Mouse (Mus musculus): Measurements from ENCODE around the gene Zfp229. TPM values are rescaled to one million over a fixed set of nuclear protein-coding genes. Genes with fewer than 3 reads are reported as not detected.
A peak's percentile ranks its signal among the peaks of the same experiment; 100 is the strongest.
"Not testable (repeated sequence)": the region's sequence is repeated elsewhere in the genome, so short reads cannot be mapped to it uniquely, and the experiment has no call there.

Gene Zfp229
- polyA plus RNA-seq (2015; fragmentation: Nextera tagmentation; extraction: Ambion mirVana) = 5.3 and 6.6 TPM in 2 replicates

DNA sequence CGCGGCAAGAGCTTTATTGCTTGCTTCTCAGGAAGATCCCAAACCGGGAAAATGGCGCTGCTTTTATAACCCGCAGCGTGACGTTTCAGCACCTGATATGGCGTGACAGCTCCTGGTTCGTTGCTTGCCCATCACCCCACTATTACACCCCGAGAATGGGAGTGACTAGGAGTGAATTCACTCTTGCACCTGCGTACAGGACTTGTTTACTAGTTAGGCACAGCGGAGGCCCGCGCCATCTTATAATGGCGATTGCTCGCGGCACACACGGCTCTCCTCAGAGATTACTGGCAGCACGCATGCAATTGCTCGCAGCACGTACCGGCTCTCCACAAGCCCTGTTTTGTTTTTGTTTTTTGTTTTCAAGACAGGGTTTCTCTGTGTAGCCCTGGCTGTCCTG lies at the start of gene Zfp229:
Gene Zfp229, plus strand, starts transcription at position 301 of the 400 bp plus-strand sequence.
- ATAC-seq (ENCODE audit: low read depth); H3K27me3 ChIP-seq (ENCODE audit: control insufficient read depth, insufficient read depth, low read depth, low read length): not testable (repeated sequence)
- WGBS = 95% methylated on average over 7 of the region's 22 CpGs

DNA sequence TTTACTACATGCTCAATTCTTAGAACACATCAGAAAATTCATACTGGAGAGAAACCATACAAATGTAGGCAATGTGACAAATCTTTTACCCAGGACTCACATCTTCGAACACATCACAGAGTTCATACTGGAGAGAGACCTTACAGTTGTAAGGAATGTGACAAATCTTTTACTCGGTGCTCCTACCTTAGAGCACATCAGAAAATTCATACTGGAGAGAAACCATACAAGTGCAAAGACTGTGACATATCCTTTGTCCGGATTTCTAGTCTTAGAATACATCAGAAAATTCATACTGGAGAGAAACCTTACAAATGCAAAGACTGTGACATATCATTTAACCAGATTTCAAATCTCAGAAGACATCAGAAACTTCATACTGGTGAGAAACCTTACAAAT lies 39.0 kb upstream of the Zfp229 start, which contains the start of gene Gm10226:
Gene Gm10226, plus strand, starts transcription at position 301 of the 400 bp plus-strand sequence.
- Histone ChIP-seq H3K27ac (ENCODE audit: low read length) (no peak within 1 kb of the TSS), H3K9me3 (ENCODE audit: control insufficient read depth, low read length) (no peaks in the 10 kb centered on the region), H3K4me3 (ENCODE audit: low read length) (no peak within 1 kb of the TSS), H3K36me3 (ENCODE audit: control insufficient read depth, insufficient read depth, low read length) (0 out of 2 replicates have a peak, but pooled peaks cover 4% of the 10 kb centered on the region), H3K9ac (ENCODE audit: low read length) (no peak within 1 kb of the TSS), H3K4me2 (ENCODE audit: low read depth, low read length) (no peak within 1 kb of the TSS), H3K27me3 (ENCODE audit: control insufficient read depth, insufficient read depth, low read depth, low read length) (no peaks in the 10 kb centered on the region), H3K4me1 (replicated peaks; ENCODE audit: control insufficient read depth, insufficient read depth, low read length) (no peaks in the 10 kb centered on the region)
- 85% methylated on average over 3 of the region's 3 CpGs for WGBS
- no peak for ATAC-seq (ENCODE audit: low read depth)

More for the DNA sequence above, at the start of gene Zfp229:
- H3K27ac ChIP-seq (ENCODE audit: low read length); H3K4me1 ChIP-seq (replicated peaks; ENCODE audit: control insufficient read depth, insufficient read depth, low read length); H3K4me2 ChIP-seq (ENCODE audit: low read depth, low read length); H3K9ac ChIP-seq (ENCODE audit: low read length); H3K9me3 ChIP-seq (ENCODE audit: control insufficient read depth, low read length); H3K36me3 ChIP-seq (ENCODE audit: control insufficient read depth, insufficient read depth, low read length); H3K4me3 ChIP-seq (ENCODE audit: low read length): not testable (repeated sequence)

DNA sequence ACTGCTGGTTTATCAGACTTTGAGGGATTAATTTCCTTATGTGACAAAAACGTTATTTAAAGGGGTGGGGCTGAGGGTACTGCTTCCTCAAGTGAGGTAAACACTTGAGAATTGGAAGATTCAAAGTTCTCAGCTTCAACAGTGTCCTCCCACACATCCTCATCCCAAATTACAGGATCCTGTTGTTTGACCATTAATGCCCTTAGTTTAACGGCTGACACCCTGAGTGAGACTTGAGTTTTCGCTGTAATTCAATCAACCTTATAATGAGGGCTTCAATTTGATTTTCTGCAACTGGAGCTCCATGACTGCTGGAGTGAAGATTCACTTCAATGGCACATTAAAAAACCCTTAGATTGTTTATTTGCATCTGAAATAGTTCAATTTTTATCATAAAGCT lies 37.3 kb upstream of the Zfp229 start:
- H3K9ac ChIP-seq (ENCODE audit: low read length) = no peak overlapping the region
- ATAC-seq (ENCODE audit: low read depth) = no peak
- H3K9me3 ChIP-seq (ENCODE audit: control insufficient read depth, low read length) = no peaks in the 10 kb centered on the region
- H3K4me2 ChIP-seq (ENCODE audit: low read depth, low read length) = no peak overlapping the region
- H3K4me3 ChIP-seq (ENCODE audit: low read length) = no peak overlapping the region
- 0 out of 2 replicates have a peak, but pooled peaks cover 4% of the 10 kb centered on the region for H3K36me3 ChIP-seq (ENCODE audit: control insufficient read depth, insufficient read depth, low read length)
- 72% methylated on average over 3 of the region's 3 CpGs for WGBS
- H3K4me1 ChIP-seq (replicated peaks; ENCODE audit: control insufficient read depth, insufficient read depth, low read length) = no peaks in the 10 kb centered on the region
- no peak overlapping the region for H3K27ac ChIP-seq (ENCODE audit: low read length)
- no peaks in the 10 kb centered on the region for H3K27me3 ChIP-seq (ENCODE audit: control insufficient read depth, insufficient read depth, low read depth, low read length)

DNA sequence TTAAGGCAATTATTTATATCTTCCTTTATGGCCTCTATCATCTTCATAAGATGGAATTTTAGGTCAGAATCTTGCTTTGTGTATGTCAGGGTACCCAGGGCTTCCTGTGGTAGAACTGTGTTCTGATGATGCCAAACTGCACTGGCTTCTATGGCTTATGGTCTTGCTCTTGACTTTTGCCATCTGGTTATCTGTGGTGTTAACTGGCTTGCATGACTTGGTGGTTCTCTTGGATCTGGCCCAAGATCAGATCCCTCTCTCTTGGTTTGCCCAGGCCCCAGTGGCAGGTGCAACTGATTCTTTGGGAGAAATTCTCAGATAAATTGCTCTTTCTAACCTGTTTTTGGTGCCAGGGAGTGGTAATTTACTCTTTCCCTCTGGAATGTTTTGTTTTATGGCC lies 34.5 kb upstream of the Zfp229 start:
- H3K4me2 ChIP-seq (ENCODE audit: low read depth, low read length) = no peak overlapping the region
- no peaks in the 10 kb centered on the region for H3K27me3 ChIP-seq (ENCODE audit: control insufficient read depth, insufficient read depth, low read depth, low read length)
- no peak overlapping the region for H3K4me3 ChIP-seq (ENCODE audit: low read length)
- H3K27ac ChIP-seq (ENCODE audit: low read length) = no peak overlapping the region
- no peak overlapping the region for H3K9ac ChIP-seq (ENCODE audit: low read length)
- no peak for ATAC-seq (ENCODE audit: low read depth)
- 0 out of 2 replicates have a peak, but pooled peaks cover 2% of the 10 kb centered on the region for H3K36me3 ChIP-seq (ENCODE audit: control insufficient read depth, insufficient read depth, low read length)
- no peaks in the 10 kb centered on the region for H3K4me1 ChIP-seq (replicated peaks; ENCODE audit: control insufficient read depth, insufficient read depth, low read length)
- H3K9me3 ChIP-seq (ENCODE audit: control insufficient read depth, low read length) = no peaks in the 10 kb centered on the region

DNA sequence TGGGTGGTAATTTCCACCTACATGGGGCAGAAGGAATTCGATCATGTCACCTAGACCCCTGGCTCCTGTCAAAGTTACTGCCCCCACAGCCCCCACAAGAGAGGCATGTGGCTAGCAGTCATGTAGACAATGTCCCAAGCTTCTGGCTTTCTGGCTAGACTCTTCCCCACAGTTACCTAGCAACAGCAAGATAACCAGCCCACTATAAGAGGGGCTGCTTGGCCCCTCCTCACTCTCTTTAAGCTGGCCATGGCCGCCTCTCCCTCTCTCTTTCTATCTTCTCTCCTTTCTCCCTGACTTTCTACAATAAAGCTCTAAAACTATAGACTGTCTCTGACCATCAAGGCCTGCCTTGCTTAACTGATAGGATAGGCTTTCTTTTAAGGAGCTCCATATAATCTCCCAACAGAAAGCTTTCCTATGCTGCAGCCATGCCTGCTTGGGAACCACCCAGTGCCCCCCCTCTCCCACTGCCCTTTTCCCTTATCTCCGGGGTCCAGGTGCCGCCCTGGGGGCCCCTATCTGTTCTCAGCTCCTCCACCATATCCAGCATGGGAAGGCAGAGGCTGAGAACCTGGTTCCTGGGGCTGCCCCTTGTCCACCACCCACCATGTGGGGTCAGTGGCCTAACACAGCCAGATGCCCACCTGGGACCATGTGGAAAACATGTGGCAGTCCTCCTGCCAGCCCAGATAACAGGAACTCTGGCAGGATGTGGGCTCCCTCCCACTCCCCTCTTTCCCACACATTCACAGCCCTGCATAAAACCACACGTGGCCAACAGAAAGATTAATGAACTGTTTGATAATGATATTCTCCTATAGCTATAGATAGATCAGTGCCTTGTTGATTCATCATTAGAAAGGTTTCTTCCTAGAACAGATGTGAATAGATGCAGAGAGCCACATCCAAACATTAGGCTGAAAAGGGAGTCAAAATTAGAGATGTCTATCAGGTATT lies 28.0 kb upstream of the Zfp229 start:
- H3K36me3 ChIP-seq (ENCODE audit: control insufficient read depth, insufficient read depth, low read length) = no peaks in the 10 kb centered on the region
- no peak overlapping the region for H3K4me3 ChIP-seq (ENCODE audit: low read length)
- no peak overlapping the region for H3K4me2 ChIP-seq (ENCODE audit: low read depth, low read length)
- no peaks in the 10 kb centered on the region for H3K9me3 ChIP-seq (ENCODE audit: control insufficient read depth, low read length)
- H3K27ac ChIP-seq (ENCODE audit: low read length) = no peak overlapping the region
- WGBS = 26% methylated on average over 5 of the region's 5 CpGs
- H3K4me1 ChIP-seq (replicated peaks; ENCODE audit: control insufficient read depth, insufficient read depth, low read length) = no peaks in the 10 kb centered on the region
- H3K9ac ChIP-seq (ENCODE audit: low read length) = no peak overlapping the region
- no peaks in the 10 kb centered on the region for H3K27me3 ChIP-seq (ENCODE audit: control insufficient read depth, insufficient read depth, low read depth, low read length)
- ATAC-seq (ENCODE audit: low read depth) = no peak

DNA sequence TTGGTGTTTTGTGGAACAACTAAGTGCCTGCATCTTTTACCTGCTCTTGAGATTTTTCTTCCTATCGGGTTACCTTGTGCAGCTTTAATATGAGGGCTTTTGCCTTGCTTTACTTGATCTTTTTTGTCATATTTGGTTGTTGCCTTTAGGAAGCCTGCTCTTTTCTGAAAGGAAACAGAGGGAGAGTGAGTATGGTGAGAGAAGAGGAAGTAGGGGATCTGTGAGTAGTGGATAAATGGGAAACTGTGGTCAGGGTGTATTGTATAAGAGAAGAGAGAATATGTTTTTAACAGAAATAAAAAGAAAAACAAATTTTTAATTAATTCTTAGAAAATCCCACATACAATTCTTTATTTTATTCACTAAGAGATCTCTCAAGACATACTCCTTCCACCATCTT lies 27.2 kb upstream of the Zfp229 start:
- 83% methylated on average over 1 of the region's 1 CpGs for WGBS
- ATAC-seq (ENCODE audit: low read depth) = no peak

DNA sequence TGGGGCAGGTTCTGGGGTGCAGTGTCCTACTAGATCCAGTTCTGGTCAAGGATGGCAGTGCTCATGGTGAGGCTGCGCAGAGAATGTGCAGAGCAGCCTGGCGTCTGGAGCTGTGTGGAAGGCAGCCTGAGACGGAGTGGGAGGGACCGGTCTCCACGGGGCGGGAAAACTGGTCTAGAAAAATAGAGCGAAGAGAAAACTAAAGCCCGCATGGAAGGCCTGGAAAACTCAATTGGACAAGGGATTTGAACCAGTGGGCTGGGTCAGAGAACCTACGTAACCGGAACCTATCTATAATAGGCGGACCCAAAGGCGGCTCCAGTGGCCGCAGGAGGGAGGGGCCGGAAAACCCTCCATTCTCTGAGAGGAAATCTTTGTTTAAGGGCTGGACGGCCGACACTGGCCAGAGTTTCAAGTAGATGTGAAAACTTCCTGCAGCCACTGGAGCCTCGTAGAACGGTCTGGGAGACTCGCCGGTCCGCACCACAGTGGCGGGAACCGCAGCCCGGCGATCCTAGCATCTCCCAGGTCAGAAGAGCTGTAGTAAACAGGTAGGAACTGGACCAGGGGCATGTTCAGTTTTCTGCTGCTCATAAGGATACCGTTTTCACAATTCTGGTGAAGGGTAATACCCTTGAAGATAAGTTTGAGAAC lies 23.1 kb upstream of the Zfp229 start, which contains the start of gene Zfp760:
Gene Zfp760, plus strand, starts transcription at position 399 of the 654 bp plus-strand sequence.
- ATAC-seq (ENCODE audit: low read depth) = peak; percentile 99
- H3K9me3 ChIP-seq (ENCODE audit: control insufficient read depth, low read length) = no peaks in the 10 kb centered on the region
- peaks cover 8% of the 10 kb centered on the region for H3K4me1 ChIP-seq (replicated peaks; ENCODE audit: control insufficient read depth, insufficient read depth, low read length)
- peak within 1 kb of the TSS; percentile 85 for H3K9ac ChIP-seq (ENCODE audit: low read length)
- peak within 1 kb of the TSS; percentile 98 for H3K27ac ChIP-seq (ENCODE audit: low read length)
- peak within 1 kb of the TSS; percentile 78 for H3K4me3 ChIP-seq (ENCODE audit: low read length)
- 2% methylated on average over 26 of the region's 26 CpGs for WGBS
- H3K4me2 ChIP-seq (ENCODE audit: low read depth, low read length) = peak within 1 kb of the TSS; percentile 67
- H3K36me3 ChIP-seq (ENCODE audit: control insufficient read depth, insufficient read depth, low read length) = 0 out of 2 replicates have a peak, but pooled peaks cover 2% of the 10 kb centered on the region
- no peaks in the 10 kb centered on the region for H3K27me3 ChIP-seq (ENCODE audit: control insufficient read depth, insufficient read depth, low read depth, low read length)

More for the DNA sequence above, 27.2 kb upstream of the Zfp229 start:
- H3K4me1 ChIP-seq (replicated peaks; ENCODE audit: control insufficient read depth, insufficient read depth, low read length) = peaks cover 2% of the 10 kb centered on the region; the same call in 1 of the 2 replicates
- no peak overlapping the region for H3K27ac ChIP-seq (ENCODE audit: low read length)
- H3K9ac ChIP-seq (ENCODE audit: low read length) = no peak overlapping the region
- no peaks in the 10 kb centered on the region for H3K36me3 ChIP-seq (ENCODE audit: control insufficient read depth, insufficient read depth, low read length)
- H3K4me3 ChIP-seq (ENCODE audit: low read length) = no peak overlapping the region
- no peak overlapping the region for H3K4me2 ChIP-seq (ENCODE audit: low read depth, low read length)
- H3K9me3 ChIP-seq (ENCODE audit: control insufficient read depth, low read length) = no peaks in the 10 kb centered on the region
- H3K27me3 ChIP-seq (ENCODE audit: control insufficient read depth, insufficient read depth, low read depth, low read length) = no peaks in the 10 kb centered on the region

DNA sequence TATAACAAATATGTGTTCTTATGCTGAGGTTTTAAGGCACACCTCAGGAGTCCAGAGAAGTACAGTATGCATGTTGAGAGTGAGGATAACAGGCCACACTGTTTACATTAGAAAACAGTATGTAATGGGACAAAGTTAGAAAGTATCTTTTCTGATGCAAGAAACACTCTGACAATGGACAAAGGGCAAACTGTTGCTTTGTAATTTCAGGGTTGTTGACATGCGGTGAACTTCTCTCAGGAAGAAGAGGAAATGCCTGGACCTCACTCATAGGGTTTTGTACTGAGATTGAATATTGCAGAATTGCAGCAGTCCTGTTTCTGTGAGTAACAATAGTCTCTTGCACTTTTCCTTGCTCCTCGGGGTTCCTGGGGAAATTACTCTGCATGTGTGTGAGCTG lies 22.2 kb upstream of the Zfp229 start:
- no peaks in the 10 kb centered on the region for H3K27me3 ChIP-seq (ENCODE audit: control insufficient read depth, insufficient read depth, low read depth, low read length)
- WGBS = 35% methylated on average over 2 of the region's 2 CpGs
- peaks cover 8% of the 10 kb centered on the region for H3K4me1 ChIP-seq (replicated peaks; ENCODE audit: control insufficient read depth, insufficient read depth, low read length)
- H3K4me2 ChIP-seq (ENCODE audit: low read depth, low read length) = peak overlapping the region; percentile 67
- peak overlapping the region; percentile 9; the same call in 1 of the 2 replicates for H3K27ac ChIP-seq (ENCODE audit: low read length)
- no peak for ATAC-seq (ENCODE audit: low read depth)
- H3K4me3 ChIP-seq (ENCODE audit: low read length) = peak overlapping the region; percentile 78
- peak overlapping the region; percentile 53 for H3K9ac ChIP-seq (ENCODE audit: low read length)
- peaks cover 5% of the 10 kb centered on the region; the same call in 1 of the 2 replicates for H3K36me3 ChIP-seq (ENCODE audit: control insufficient read depth, insufficient read depth, low read length)
- no peaks in the 10 kb centered on the region for H3K9me3 ChIP-seq (ENCODE audit: control insufficient read depth, low read length)

DNA sequence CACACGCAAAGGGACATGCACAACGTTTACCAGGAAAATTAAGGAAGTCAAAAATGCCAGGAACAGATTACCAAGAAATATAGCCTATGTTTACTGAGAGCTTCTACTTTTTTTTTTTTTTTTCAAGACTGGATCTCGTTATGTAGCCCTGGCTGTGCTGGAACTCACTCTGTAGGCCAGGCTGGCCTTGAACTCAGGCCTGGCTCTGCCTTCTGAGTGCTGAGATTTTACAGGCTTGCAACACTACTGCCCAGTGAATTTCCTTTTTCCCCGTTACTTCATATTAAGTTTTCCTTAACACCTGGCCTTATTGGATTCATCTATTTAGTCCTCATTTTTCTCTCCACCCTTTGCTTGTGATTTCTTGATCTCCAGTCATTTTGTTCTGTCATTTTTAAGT lies 2.5 kb downstream of the Zfp229 start:
- Histone ChIP-seq H3K27me3 (ENCODE audit: control insufficient read depth, insufficient read depth, low read depth, low read length) (no peaks in the 10 kb centered on the region), H3K4me3 (ENCODE audit: low read length) (peak overlapping the region; percentile 84), H3K9ac (ENCODE audit: low read length) (peak overlapping the region; percentile 90; the same call in 1 of the 2 replicates), H3K4me2 (ENCODE audit: low read depth, low read length) (peak overlapping the region; percentile 62), H3K9me3 (ENCODE audit: control insufficient read depth, low read length) (no peaks in the 10 kb centered on the region), H3K27ac (ENCODE audit: low read length) (peak overlapping the region; percentile 93), H3K4me1 (replicated peaks; ENCODE audit: control insufficient read depth, insufficient read depth, low read length) (peaks cover 8% of the 10 kb centered on the region; the same call in 1 of the 2 replicates), H3K36me3 (ENCODE audit: control insufficient read depth, insufficient read depth, low read length) (peaks cover 4% of the 10 kb centered on the region; the same call in 1 of the 2 replicates)
- 0 out of 2 replicates have a peak, but pooled peaks have one; percentile 13 for ATAC-seq (ENCODE audit: low read depth)
- 61% methylated on average over 4 of the region's 4 CpGs for WGBS

Data from lung, embryonic 16.5 days (tissue).